Mouse (Mus musculus): ENCODE data around the gene Pon2. TPM values are rescaled to one million over a fixed set of nuclear protein-coding genes. Genes with fewer than 3 reads are reported as not detected.
A peak's percentile ranks its signal among the peaks of the same experiment; 100 is the strongest.

Pon2 gene
- polyA plus RNA-seq, 1 experiment from 2014 or later: 34.3 TPM

GRCm38 (mm10) chr6:5309595-5310197 is 11.4 kb upstream of the Pon2 start:
- Histone ChIP-seq H3K4me1 (ENCODE audit: insufficient read depth) (peaks cover 5% of the 10 kb centered on the region), H3K4me2 (ENCODE audit: low read depth, low read length) (no peak overlapping the region), H3K9me3 (ENCODE audit: low read length) (no peaks in the 10 kb centered on the region), H3K9ac (replicated peaks) (no peak overlapping the region), H3K4me3 (ENCODE audit: low read depth, low read length) (no peak overlapping the region), H3K36me3 (replicated peaks; ENCODE audit: insufficient read depth, low read length) (no peaks in the 10 kb centered on the region), H3K27ac (ENCODE audit: low read depth) (no peak overlapping the region), H3K27me3 (ENCODE audit: insufficient read depth, low read length) (no peaks in the 10 kb centered on the region)
- WGBS (ENCODE audit: insufficient replicate concordance): 72% methylated on average over 7 of the region's 7 CpGs
- TF ChIP-seq EP300 (IDR thresholded peaks at IDR 0.05; ENCODE audit: low read depth) (no peak), CTCF (IDR thresholded peaks at IDR 0.05; ENCODE audit: low read depth) (no peak)
- ATAC-seq (no peak), DNase-seq (no peak)

- Histone ChIP-seq H3K4me1 (ENCODE audit: insufficient read depth) (no peaks in the 10 kb centered on the region), H3K9me3 (ENCODE audit: low read length) (no peaks in the 10 kb centered on the region), H3K27me3 (ENCODE audit: insufficient read depth, low read length) (no peaks in the 10 kb centered on the region), H3K36me3 (replicated peaks; ENCODE audit: insufficient read depth, low read length) (no peaks in the 10 kb centered on the region), H3K4me2 (ENCODE audit: low read depth, low read length) (no peak overlapping the region), H3K27ac (ENCODE audit: low read depth) (no peak overlapping the region), H3K9ac (replicated peaks) (no peak overlapping the region), H3K4me3 (ENCODE audit: low read depth, low read length) (no peak overlapping the region)
- DNase-seq (no peak), ATAC-seq (no peak)
- no peak for TF ChIP-seq EP300 (IDR thresholded peaks at IDR 0.05; ENCODE audit: low read depth)
- WGBS (ENCODE audit: insufficient replicate concordance): 77% methylated on average over 3 of the region's 3 CpGs
These were observed 7.7 kb upstream of the Pon2 start for GRCm38 (mm10) chr6:5305926-5306325.

GRCm38 (mm10) chr6:5304956-5305355 is 6.7 kb upstream of the Pon2 start:
- Histone ChIP-seq H3K27me3 (ENCODE audit: insufficient read depth, low read length) (no peaks in the 10 kb centered on the region), H3K27ac (ENCODE audit: low read depth) (no peak overlapping the region), H3K9me3 (ENCODE audit: low read length) (no peaks in the 10 kb centered on the region), H3K4me3 (ENCODE audit: low read depth, low read length) (no peak overlapping the region), H3K36me3 (replicated peaks; ENCODE audit: insufficient read depth, low read length) (no peaks in the 10 kb centered on the region), H3K4me1 (ENCODE audit: insufficient read depth) (no peaks in the 10 kb centered on the region), H3K4me2 (ENCODE audit: low read depth, low read length) (no peak overlapping the region), H3K9ac (replicated peaks) (no peak overlapping the region)
- DNase-seq (no peak), ATAC-seq (no peak)
- TF ChIP-seq CTCF (IDR thresholded peaks at IDR 0.05; ENCODE audit: low read depth) (no peak), EP300 (IDR thresholded peaks at IDR 0.05; ENCODE audit: low read depth) (no peak)
- 77% methylated on average over 8 of the region's 8 CpGs for WGBS (ENCODE audit: insufficient replicate concordance)

GRCm38 (mm10) chr6:5300629-5301028 is 2.4 kb upstream of the Pon2 start:
- WGBS (ENCODE audit: insufficient replicate concordance): 86% methylated on average over 8 of the region's 8 CpGs

GRCm38 (mm10) chr6:5299561-5299960 is 1.3 kb upstream of the Pon2 start:
- no peak for ATAC-seq
- WGBS (ENCODE audit: insufficient replicate concordance): 77% methylated on average over 5 of the region's 5 CpGs
- no peaks in the 10 kb centered on the region for H3K27me3 ChIP-seq (ENCODE audit: insufficient read depth, low read length)

More at GRCm38 (mm10) chr6:5300629-5301028, 2.4 kb upstream of the Pon2 start:
- H3K9me3 ChIP-seq (ENCODE audit: low read length): no peaks in the 10 kb centered on the region
- 0 out of 2 replicates have a peak, but pooled peaks cover 2% of the 10 kb centered on the region for H3K36me3 ChIP-seq (replicated peaks; ENCODE audit: insufficient read depth, low read length)
- no peak overlapping the region for H3K27ac ChIP-seq (ENCODE audit: low read depth)
- no peak for DNase-seq
- no peaks in the 10 kb centered on the region for H3K27me3 ChIP-seq (ENCODE audit: insufficient read depth, low read length)
- H3K9ac ChIP-seq (replicated peaks): no peak overlapping the region
- H3K4me3 ChIP-seq (ENCODE audit: low read depth, low read length): no peak overlapping the region
- no peak overlapping the region for H3K4me2 ChIP-seq (ENCODE audit: low read depth, low read length)
- no peak for ATAC-seq
- TF ChIP-seq EP300 (IDR thresholded peaks at IDR 0.05; ENCODE audit: low read depth) (no peak), CTCF (IDR thresholded peaks at IDR 0.05; ENCODE audit: low read depth) (no peak)
- H3K4me1 ChIP-seq (ENCODE audit: insufficient read depth): peaks cover 7% of the 10 kb centered on the region; the same call in 1 of the 2 replicates

GRCm38 (mm10) chr6:5297321-5298091 is 749 bp downstream of the Pon2 start:
- H3K36me3 ChIP-seq (replicated peaks; ENCODE audit: insufficient read depth, low read length): peaks cover 21% of the 10 kb centered on the region
- ATAC-seq (peak; percentile 83), DNase-seq (peak; percentile 76)
- H3K27me3 ChIP-seq (ENCODE audit: insufficient read depth, low read length): no peaks in the 10 kb centered on the region
- H3K4me2 ChIP-seq (ENCODE audit: low read depth, low read length): peak overlapping the region; percentile 71
- H3K4me1 ChIP-seq (ENCODE audit: insufficient read depth): peaks cover 22% of the 10 kb centered on the region
- H3K9me3 ChIP-seq (ENCODE audit: low read length): no peaks in the 10 kb centered on the region
- WGBS (ENCODE audit: insufficient replicate concordance): 3% methylated on average over 23 of the region's 25 CpGs
- peak overlapping the region; percentile 80 for H3K4me3 ChIP-seq (ENCODE audit: low read depth, low read length)
- peak overlapping the region; percentile 92 for H3K9ac ChIP-seq (replicated peaks)
- peak overlapping the region; percentile 96 for H3K27ac ChIP-seq (ENCODE audit: low read depth)
- peak; percentile 42 for TF ChIP-seq EP300 (IDR thresholded peaks at IDR 0.05; ENCODE audit: low read depth)
- no peak for TF ChIP-seq CTCF (IDR thresholded peaks at IDR 0.05; ENCODE audit: low read depth)

More at GRCm38 (mm10) chr6:5299561-5299960, 1.3 kb upstream of the Pon2 start:
- Histone ChIP-seq H3K9me3 (ENCODE audit: low read length) (no peaks in the 10 kb centered on the region), H3K4me2 (ENCODE audit: low read depth, low read length) (no peak overlapping the region), H3K4me3 (ENCODE audit: low read depth, low read length) (no peak overlapping the region), H3K4me1 (ENCODE audit: insufficient read depth) (peaks cover 14% of the 10 kb centered on the region; the same call in 1 of the 2 replicates), H3K27ac (ENCODE audit: low read depth) (no peak overlapping the region), H3K9ac (replicated peaks) (no peak overlapping the region), H3K36me3 (replicated peaks; ENCODE audit: insufficient read depth, low read length) (peaks cover 4% of the 10 kb centered on the region)
- TF ChIP-seq CTCF (IDR thresholded peaks at IDR 0.05; ENCODE audit: low read depth) (no peak), EP300 (IDR thresholded peaks at IDR 0.05; ENCODE audit: low read depth) (no peak)
- DNase-seq: no peak
